Mouse (Mus musculus) forebrain, embryonic 14.5 days (tissue): Measurements from ENCODE around the gene Abcf3. TPM values are rescaled to one million over a fixed set of nuclear protein-coding genes. Genes with fewer than 3 reads are reported as not detected.
A peak's percentile ranks its signal among the peaks of the same experiment; 100 is the strongest.

Experiments
- ATAC-seq: fragments of 200-750 bp; cut with Nextera tagmentation; 2 replicates; pipeline ENCODE4 v1.8.0; 2017; ENCODE audit warnings: mild to moderate bottlenecking, moderate library complexity
- DNase-seq: peaks from one replicate; pipeline ENCODE4 v3.0.0-alpha.2; 2015; ENCODE audit warnings: low spot score
- H3K27ac ChIP-seq: fragments of 300-500 bp; sonication (generic); 2 replicates; pipeline ENCODE4 v1.5.1; 2014; ENCODE audit warnings: low read depth, mild to moderate bottlenecking, control low read depth, low read length, moderate library complexity
- H3K27me3 ChIP-seq: fragments of 300-500 bp; sonication (generic); replicated peaks from 2 replicates; pipeline ENCODE4 v1.6.1; 2014; ENCODE audit warnings: low read length, control low read depth, mixed read lengths; ENCODE audit not compliant: control insufficient read depth, insufficient read depth
- H3K36me3 ChIP-seq: fragments of 300-500 bp; sonication (generic); 2 replicates; pipeline ENCODE4 v1.6.1; 2014; ENCODE audit warnings: low read length, control low read depth; ENCODE audit not compliant: control insufficient read depth, insufficient read depth
- H3K4me1 ChIP-seq: fragments of 300-500 bp; sonication (generic); 2 replicates; pipeline ENCODE4 v1.6.1; 2014; ENCODE audit warnings: antibody characterized with exemption, low read length, control low read depth; ENCODE audit not compliant: control insufficient read depth, insufficient read depth
- H3K4me2 ChIP-seq: fragments of 300-500 bp; sonication (generic); 2 replicates; pipeline ENCODE4 v1.6.1; 2014; ENCODE audit warnings: mild to moderate bottlenecking, control low read depth, low read length
- H3K4me3 ChIP-seq: fragments of 300-500 bp; sonication (generic); 2 replicates; pipeline ENCODE4 v1.5.1; 2014; ENCODE audit warnings: low read depth, low read length, control low read depth
- H3K9ac ChIP-seq: fragments of 300-500 bp; sonication (generic); 2 replicates; pipeline ENCODE4 v1.6.1; 2014; ENCODE audit warnings: mild to moderate bottlenecking, low read length, control low read depth, moderate library complexity
- H3K9me3 ChIP-seq: fragments of 300-500 bp; sonication (generic); replicated peaks from 2 replicates; pipeline ENCODE4 v1.6.1; 2016; ENCODE audit warnings: low read length, control low read depth, mixed read lengths; ENCODE audit not compliant: control insufficient read depth
- WGBS: fragments of 180-500 bp; shearing (Covaris S2); extraction: QIAGEN DNeasy Blood & Tissue Kit; methylation state at CpG from one replicate; pipeline ENCODE4 v1.1.7; 2014; 5-methylcytosine and 5-hydroxymethylcytosine counted together
- polyA plus RNA-seq: library from polyadenylated mRNA; unstranded; fragments of >200 nt; fragmentation: Nextera tagmentation; extraction: Ambion mirVana; gene quantifications from 2 replicates; pipeline ENCODE4 v1.2.1, GENCODE M21; 2014

Abcf3 gene
- polyA plus RNA-seq, 1 experiment from 2014 or later: 74.4 TPM

- H3K4me3 ChIP-seq: no peak overlapping the region
- peaks cover 79% of the 10 kb centered on the region for H3K36me3 ChIP-seq
- no peaks in the 10 kb centered on the region for H3K4me1 ChIP-seq
- H3K9ac ChIP-seq: no peak overlapping the region
- 96% methylated on average over 6 of the region's 6 CpGs for WGBS
- H3K27ac ChIP-seq: no peak overlapping the region
- H3K27me3 ChIP-seq: no peaks in the 10 kb centered on the region
- no peak overlapping the region for H3K4me2 ChIP-seq
- ATAC-seq (no peak), DNase-seq (no peak)
- H3K9me3 ChIP-seq: no peaks in the 10 kb centered on the region
These were observed 6.6 kb downstream of the Abcf3 start for GRCm38 (mm10) chr16:20555000-20555399.

GRCm38 (mm10) chr16:20557381-20557780, 9.0 kb downstream of the Abcf3 start:
- Histone ChIP-seq H3K4me3 (no peak overlapping the region), H3K27me3 (no peaks in the 10 kb centered on the region), H3K27ac (no peak overlapping the region), H3K9me3 (no peaks in the 10 kb centered on the region), H3K4me1 (no peaks in the 10 kb centered on the region), H3K9ac (no peak overlapping the region), H3K36me3 (peaks cover 82% of the 10 kb centered on the region), H3K4me2 (no peak overlapping the region)
- no peak for ATAC-seq
- DNase-seq: no peak
- WGBS: 90% methylated on average over 7 of the region's 7 CpGs

- Histone ChIP-seq H3K27ac (no peak overlapping the region), H3K36me3 (peaks cover 32% of the 10 kb centered on the region), H3K4me3 (no peak overlapping the region), H3K27me3 (no peaks in the 10 kb centered on the region), H3K9me3 (no peaks in the 10 kb centered on the region), H3K4me2 (no peak overlapping the region), H3K4me1 (no peaks in the 10 kb centered on the region), H3K9ac (no peak overlapping the region)
- DNase-seq (no peak), ATAC-seq (no peak)
- 59% methylated on average over 1 of the region's 1 CpGs for WGBS
These were observed 16.7 kb downstream of the Abcf3 start for GRCm38 (mm10) chr16:20565075-20565474.

- Histone ChIP-seq H3K4me1 (peaks cover 3% of the 10 kb centered on the region; the same call in 1 of the 2 replicates), H3K4me2 (peak within 1 kb of the TSS; percentile 93), H3K4me3 (peak within 1 kb of the TSS; percentile 48), H3K9ac (peak within 1 kb of the TSS; percentile 60), H3K27me3 (peaks cover 43% of the 10 kb centered on the region), H3K36me3 (no peaks in the 10 kb centered on the region), H3K9me3 (no peaks in the 10 kb centered on the region), H3K27ac (no peak within 1 kb of the TSS)
- WGBS: under 1% methylated on average over 22 of the region's 24 CpGs
- ATAC-seq: peak; percentile 76
- DNase-seq: peak; percentile 27
These were observed 41.1 kb downstream of the Abcf3 start, which contains the start of gene Vwa5b2 for GRCm38 (mm10) chr16:20589366-20589938. TSS of gene Vwa5b2 (plus strand) at chr16:20589471.

- H3K4me1 ChIP-seq: peaks cover 3% of the 10 kb centered on the region; the same call in 1 of the 2 replicates
- no peaks in the 10 kb centered on the region for H3K9me3 ChIP-seq
- H3K27ac ChIP-seq: no peak overlapping the region
- peak overlapping the region; percentile 93 for H3K4me2 ChIP-seq
- ATAC-seq: peak; percentile 82
- WGBS: under 1% methylated on average over 38 of the region's 39 CpGs
- peak; percentile 62 for DNase-seq
- H3K36me3 ChIP-seq: no peaks in the 10 kb centered on the region
- H3K4me3 ChIP-seq: peak overlapping the region; percentile 48
- peak overlapping the region; percentile 60 for H3K9ac ChIP-seq
- peaks cover 43% of the 10 kb centered on the region for H3K27me3 ChIP-seq
These were observed 41.7 kb downstream of the Abcf3 start for GRCm38 (mm10) chr16:20589939-20590679.

GRCm38 (mm10) chr16:20590680-20591038, 42.3 kb downstream of the Abcf3 start:
- peak overlapping the region; percentile 93 for H3K4me2 ChIP-seq
- H3K9me3 ChIP-seq: no peaks in the 10 kb centered on the region
- H3K27ac ChIP-seq: no peak overlapping the region
- H3K9ac ChIP-seq: peak overlapping the region; percentile 60
- H3K36me3 ChIP-seq: no peaks in the 10 kb centered on the region
- 2% methylated on average over 14 of the region's 17 CpGs for WGBS
- no peak for ATAC-seq
- peak overlapping the region; percentile 48 for H3K4me3 ChIP-seq
- H3K27me3 ChIP-seq: peaks cover 43% of the 10 kb centered on the region
- no peak for DNase-seq
- peaks cover 3% of the 10 kb centered on the region; the same call in 1 of the 2 replicates for H3K4me1 ChIP-seq

- WGBS: 6% methylated on average over 36 of the region's 48 CpGs
- no peaks in the 10 kb centered on the region for H3K9me3 ChIP-seq
- peak overlapping the region; percentile 93 for H3K4me2 ChIP-seq
- ATAC-seq (no peak), DNase-seq (no peak)
- H3K27me3 ChIP-seq: peaks cover 43% of the 10 kb centered on the region
- no peak overlapping the region for H3K9ac ChIP-seq
- H3K27ac ChIP-seq: no peak overlapping the region
- H3K36me3 ChIP-seq: no peaks in the 10 kb centered on the region
- H3K4me1 ChIP-seq: peaks cover 3% of the 10 kb centered on the region; the same call in 1 of the 2 replicates
- peak overlapping the region; percentile 48; the same call in 1 of the 2 replicates for H3K4me3 ChIP-seq
These were observed 42.8 kb downstream of the Abcf3 start for GRCm38 (mm10) chr16:20591076-20591705.

- no peak for ATAC-seq
- Histone ChIP-seq H3K36me3 (no peaks in the 10 kb centered on the region), H3K4me2 (no peak overlapping the region), H3K27ac (no peak overlapping the region), H3K4me1 (peaks cover 2% of the 10 kb centered on the region; the same call in 1 of the 2 replicates), H3K9ac (no peak overlapping the region), H3K27me3 (peaks cover 23% of the 10 kb centered on the region), H3K4me3 (no peak overlapping the region), H3K9me3 (no peaks in the 10 kb centered on the region)
- no peak for DNase-seq
- 85% methylated on average over 7 of the region's 7 CpGs for whole genome bisulfite sequencing
These were observed 46.8 kb downstream of the Abcf3 start for GRCm38 (mm10) chr16:20595060-20595673.
